Mouse (Mus musculus) heart, postnatal 0 days (tissue): Measurements from ENCODE around the gene D10Wsu102e.

ENCODE experiments used
- CTCF ChIP-seq: IDR thresholded peaks from 2 replicates; pipeline ENCODE4 v1.5.1; 2016; ENCODE audit warnings: antibody characterized with exemption, control low read depth, low read depth
- EP300 ChIP-seq: IDR thresholded peaks from 2 replicates; pipeline ENCODE4 v1.6.1; 2016; ENCODE audit warnings: antibody characterized with exemption, low read depth

- TF ChIP-seq EP300 (no peak), CTCF (no peak)
Measured at GRCm38 (mm10) chr10:83325903-83326302, 34.1 kb upstream of the D10Wsu102e start.
